Mouse (Mus musculus) kidney, adult 8-10 months (tissue): ENCODE measurements at regions not wholly inside any gene's neighbourhood (a gene's known extent, or its start where the extent isn't known, plus 50 kb on each side); places are given as distances from the start of the nearest gene placed in this dataset.

Source experiments
- DNase-seq, 2 experiments: peaks; one replicate each; pipeline ENCODE4 v3.0.0; 2022

DNA sequence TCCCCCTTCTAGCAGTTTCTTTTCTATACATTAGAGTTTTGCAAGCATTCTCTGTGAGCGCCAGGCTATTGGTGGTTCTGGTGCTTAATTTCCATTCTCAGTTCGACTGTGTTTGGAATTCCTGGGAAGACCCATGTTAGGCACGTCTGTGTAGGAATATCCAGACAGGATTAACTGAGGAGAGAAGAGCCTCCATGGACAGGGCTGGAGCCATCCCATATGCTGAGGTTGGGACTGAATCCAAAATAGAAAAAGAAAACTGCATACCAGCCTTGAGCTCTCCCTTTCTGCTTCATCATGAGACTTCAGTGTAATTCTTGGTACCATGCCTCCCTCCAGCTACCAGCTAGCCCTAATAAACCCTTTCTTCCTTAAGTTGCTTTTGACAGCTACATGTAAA lies 595.3 kb downstream of the Dok5 start:
- DNase-seq: no peak

DNA sequence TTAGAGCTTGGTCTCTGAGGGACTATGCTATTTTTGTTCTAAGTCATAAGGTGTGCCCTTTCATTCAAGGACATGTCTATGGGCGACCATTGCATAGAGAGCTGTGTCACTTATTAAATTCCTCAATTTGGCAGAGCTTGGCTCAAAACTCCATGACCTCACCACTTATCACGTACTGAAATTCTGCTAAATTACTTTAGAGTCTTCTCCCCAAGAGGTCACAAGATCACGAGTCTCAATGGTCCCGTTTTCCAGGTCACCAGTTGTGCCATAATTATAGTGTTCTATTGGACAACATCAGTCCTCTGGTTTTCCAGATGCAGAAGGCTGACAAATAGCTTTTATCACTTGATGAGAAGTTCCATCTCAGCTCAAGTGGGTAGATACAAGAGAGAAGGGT lies 576.9 kb downstream of the Dok5 start:
- no peak for DNase-seq

GRCm38 (mm10) chr2:171306000-171306399 lies 574.4 kb downstream of the Dok5 start:
- no peak for DNase-seq

GRCm38 (mm10) chr2:171298519-171298918 lies 566.9 kb downstream of the Dok5 start:
- no peak for DNase-seq

- no peak for DNase-seq
Observed at GRCm38 (mm10) chr2:171295603-171296002, 564.0 kb downstream of the Dok5 start.

- DNase-seq: no peak
Observed at GRCm38 (mm10) chr2:171292579-171292978, 561.0 kb downstream of the Dok5 start.

GRCm38 (mm10) chr2:171285719-171286394 lies 554.2 kb downstream of the Dok5 start:
- no peak for DNase-seq

- no peak for DNase-seq
Observed at GRCm38 (mm10) chr2:171280132-171280531, 548.5 kb downstream of the Dok5 start.

DNA sequence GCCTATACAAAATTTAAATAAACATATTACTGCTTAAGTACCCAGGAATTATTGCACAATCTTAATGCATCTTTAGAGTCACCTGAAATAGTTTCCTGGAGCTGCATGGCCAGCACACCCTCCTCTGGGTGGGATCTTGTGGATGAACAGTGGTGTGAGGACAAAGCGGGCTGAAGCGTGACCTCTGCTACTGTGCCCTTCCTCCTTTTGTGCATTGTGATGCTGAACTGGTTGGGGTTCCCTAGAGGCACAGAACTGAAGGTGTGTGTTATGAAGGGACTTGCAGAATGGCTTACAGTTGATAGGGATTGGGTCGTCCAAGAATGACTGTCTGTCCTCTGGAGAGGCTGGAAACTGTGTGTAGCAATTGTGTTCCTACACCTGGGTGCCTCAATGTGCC lies 547.7 kb downstream of the Dok5 start:
- no peak for DNase-seq

GRCm38 (mm10) chr2:171253194-171253593 lies 521.6 kb downstream of the Dok5 start:
- no peak for DNase-seq

GRCm38 (mm10) chr2:171245391-171245790 lies 513.8 kb downstream of the Dok5 start:
- DNase-seq: no peak

DNA sequence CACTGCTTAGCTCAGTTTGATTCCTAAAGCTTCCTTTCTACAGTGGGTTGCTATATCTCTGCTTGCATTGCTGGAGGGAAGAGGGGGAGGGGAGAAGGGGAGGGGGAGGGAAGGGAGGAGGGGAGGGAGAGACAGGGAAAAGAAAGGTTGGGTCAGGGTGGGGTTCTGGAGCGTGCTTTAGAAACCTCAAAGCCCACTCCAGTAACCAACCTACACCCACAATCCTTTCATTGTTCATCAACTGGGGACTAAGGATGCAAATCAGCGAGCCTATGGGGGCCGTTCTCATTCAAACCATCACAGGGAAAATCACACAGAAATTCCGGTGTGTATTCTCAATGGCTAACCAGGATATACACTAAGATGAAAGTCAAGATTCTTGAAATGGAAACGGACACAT lies 510.7 kb downstream of the Dok5 start:
- DNase-seq: no peak

- DNase-seq: no peak
Observed at GRCm38 (mm10) chr2:171237276-171237960, 505.8 kb downstream of the Dok5 start.

DNA sequence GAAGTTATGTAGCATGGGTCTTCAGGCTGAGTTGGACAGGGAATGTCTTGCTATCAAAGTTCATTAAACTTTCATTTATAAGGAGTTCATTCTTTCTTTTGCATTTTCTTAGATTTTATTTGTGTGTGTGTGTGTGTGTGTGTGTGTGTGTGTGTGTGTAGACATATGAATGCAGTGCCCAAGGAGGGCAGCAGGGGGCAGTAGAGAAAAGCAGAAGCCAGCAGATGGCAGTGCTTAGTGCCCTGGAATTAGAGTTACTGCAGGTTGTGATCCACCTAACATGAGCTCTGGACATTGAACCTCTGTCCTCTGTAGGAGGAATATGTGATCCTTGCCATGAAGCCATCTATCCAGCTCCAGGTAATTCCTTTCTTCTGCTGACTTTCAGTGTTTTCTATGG lies 501.2 kb downstream of the Dok5 start:
- DNase-seq: no peak

DNA sequence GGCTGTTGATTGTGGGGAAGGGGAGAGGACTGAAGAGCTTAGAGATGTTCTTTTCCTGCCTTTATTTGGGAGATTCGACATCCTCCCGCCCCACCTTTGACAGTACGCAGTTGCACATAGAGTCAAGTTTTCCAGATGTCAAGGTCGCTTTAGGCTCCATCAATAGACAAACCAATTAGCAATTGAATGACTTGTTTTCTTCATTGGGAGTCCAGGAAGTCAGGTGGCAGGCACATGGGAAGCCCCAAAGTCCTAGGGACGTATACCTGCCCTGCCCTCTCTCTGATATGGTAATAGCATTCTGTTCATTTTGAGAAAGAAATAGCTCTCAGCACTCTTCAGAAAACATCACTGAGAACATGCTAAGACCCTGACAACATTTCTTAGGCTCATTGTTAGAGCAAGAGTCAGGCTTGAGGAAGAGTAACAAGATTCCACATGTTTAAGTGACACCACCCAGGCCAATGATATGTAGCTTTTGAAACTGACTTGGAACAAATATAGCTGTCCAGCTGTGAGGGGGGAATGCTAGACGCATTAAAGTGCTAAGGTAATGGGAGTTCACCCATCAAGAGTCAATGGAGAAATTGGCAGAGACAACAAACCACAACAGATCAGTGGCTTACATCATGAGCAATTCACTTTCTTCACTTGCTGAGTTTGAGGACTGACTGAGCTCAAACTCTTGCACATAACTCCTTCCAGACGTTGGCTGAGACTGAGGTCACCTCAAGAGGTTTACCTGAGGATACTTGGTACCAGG lies 499.9 kb downstream of the Dok5 start:
- no peak for DNase-seq

DNA sequence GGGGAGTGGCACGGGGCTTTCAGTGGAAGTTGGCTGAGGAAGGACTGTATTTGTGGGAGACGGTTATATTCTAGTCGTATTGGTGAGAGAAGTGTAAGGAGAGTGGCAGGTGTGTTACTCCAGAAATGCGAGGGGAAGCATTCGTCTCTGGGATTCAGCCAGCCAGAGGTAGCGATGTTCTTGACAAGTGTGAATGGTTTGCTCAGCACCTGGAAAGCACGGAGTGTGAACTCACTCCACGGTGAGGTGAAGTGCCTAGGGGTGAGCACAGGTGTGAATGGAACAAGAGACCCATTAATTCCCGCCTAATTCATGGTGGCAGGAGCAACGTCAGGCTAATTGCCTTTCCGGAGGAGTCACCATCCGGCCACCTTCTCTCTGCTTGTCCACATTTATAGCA lies 498.9 kb downstream of the Dok5 start:
- DNase-seq: no peak

GRCm38 (mm10) chr2:171228229-171228628 lies 496.6 kb downstream of the Dok5 start:
- DNase-seq: no peak

DNA sequence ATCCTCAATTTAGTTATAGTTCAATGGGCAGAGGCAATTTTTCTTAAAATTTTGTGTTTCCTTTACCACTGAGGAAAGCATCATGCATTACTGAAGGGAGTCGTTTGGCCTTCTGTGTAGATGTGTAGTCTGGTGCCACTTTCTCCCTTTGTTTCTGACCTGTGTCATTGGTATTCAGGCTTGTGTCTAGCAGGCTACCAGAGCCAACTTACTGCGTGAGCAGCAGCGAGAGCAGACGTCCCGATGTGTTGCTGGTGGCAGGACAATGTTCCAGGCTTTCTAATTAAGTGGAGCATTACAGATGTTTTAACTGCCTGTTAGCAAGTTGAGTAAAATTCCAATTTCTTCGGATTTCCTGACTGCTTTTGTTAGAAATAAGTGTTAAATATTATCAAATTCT lies 482.2 kb downstream of the Dok5 start:
- DNase-seq: no peak

DNA sequence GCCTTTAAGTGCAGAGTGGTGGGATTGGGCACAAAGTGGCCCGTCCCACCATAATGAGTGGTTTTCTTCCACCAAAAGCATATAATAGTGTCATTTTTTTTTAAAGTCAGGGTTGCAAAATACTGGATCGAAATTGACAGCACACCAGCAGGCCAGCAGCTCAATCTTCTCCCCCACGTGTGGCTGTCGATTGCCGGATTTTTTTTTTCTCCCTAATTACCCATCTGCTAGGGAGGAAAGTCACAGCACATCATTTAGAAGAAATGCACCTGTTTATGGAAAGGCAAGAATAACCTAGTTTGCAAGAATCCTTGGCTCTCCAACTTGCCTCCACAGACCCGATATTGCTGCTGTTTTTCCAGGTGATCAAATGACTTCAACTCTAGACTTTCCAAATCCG lies 464.9 kb downstream of the Dok5 start:
- DNase-seq: no peak

GRCm38 (mm10) chr2:171192181-171192580 lies 460.6 kb downstream of the Dok5 start:
- DNase-seq: no peak
